18 mouse cellular contexts compared by ENCODE assay signal in genomic region chr1:152427912-152428581, GRCm38 (mm10). TPM values are rescaled to one million over a fixed set of nuclear protein-coding genes. Genes with fewer than 3 reads are reported as not detected.
DNase-seq lines count a peak whose midpoint lies in the region; ATAC-seq and TF ChIP-seq lines count a peak whose summit lies in the region.
"Had no signal": no experiment of that assay in that cellular context is flagged by ENCODE, and none has a peak within 500 bp of the region (broad histone marks: within the 10 kb centered on the region; RNA-seq: fewer than 3 reads in every experiment).

No protein-coding gene starts in this region.

- H3K4me2 ChIP-seq in lung, embryonic 15.5 days, result peak overlapping the region; percentile 27; the same call in 1 of the 2 replicates
- peak overlapping the region; percentile 34 for H3K4me2 ChIP-seq in forebrain, postnatal 0 days (ENCODE audit: low read depth)
- no peak overlapping the region for H3K4me2 ChIP-seq in hindbrain, embryonic 11.5 days (replicated peaks; ENCODE audit: low read depth, low read length)
- no peak overlapping the region for H3K4me2 ChIP-seq in intestine, embryonic 16.5 days (ENCODE audit: low read depth, low read length)
- H3K4me2 ChIP-seq: hindbrain, embryonic 13.5 days; neural tube, embryonic 15.5 days had no signal

- ATAC-seq in lung, embryonic 15.5 days (ENCODE audit: borderline replicate concordance, extremely low read depth, low FRiP score, low TSS enrichment), result no peak
- ATAC-seq in forebrain, postnatal 0 days, result peak; percentile 43; the same call in 1 of the 2 replicates
- no peak for ATAC-seq in hindbrain, embryonic 11.5 days (ENCODE audit: low FRiP score)
- no peak for ATAC-seq in intestine, embryonic 16.5 days
- ATAC-seq: intestine, postnatal 0 days had no signal

- TF ChIP-seq POLR2A in lung, adult 2 months (IDR thresholded peaks at IDR 0.05; ENCODE audit: borderline replicate concordance, extremely low read depth, low read depth, low read length), result no peak
- no peak for TF ChIP-seq POLR2A in brain, embryonic 14.5 days (IDR thresholded peaks at IDR 0.05; ENCODE audit: borderline replicate concordance, extremely low read depth, insufficient read depth, insufficient read length, poor library complexity, severe bottlenecking)

- WGBS in lung, embryonic 15.5 days, result 40% methylated on average over 12 of the region's 12 CpGs
- 44% methylated on average over 12 of the region's 12 CpGs for WGBS in lung, adult 2 months
- WGBS in forebrain, postnatal 0 days, result 32% methylated on average over 12 of the region's 12 CpGs
- 82% methylated on average over 12 of the region's 12 CpGs for WGBS in hindbrain, embryonic 11.5 days
- 67% methylated on average over 12 of the region's 12 CpGs for WGBS in intestine, embryonic 16.5 days

- H3K27me3 ChIP-seq in lung, embryonic 15.5 days, result peaks cover 3% of the 10 kb centered on the region; the same call in 1 of the 2 replicates
- no peaks in the 10 kb centered on the region for H3K27me3 ChIP-seq in forebrain, postnatal 0 days (ENCODE audit: insufficient read depth, low read length)
- no peaks in the 10 kb centered on the region for H3K27me3 ChIP-seq in hindbrain, embryonic 11.5 days (ENCODE audit: control insufficient read depth, insufficient read depth, low read length)
- H3K27me3 ChIP-seq in intestine, embryonic 16.5 days (replicated peaks; ENCODE audit: control insufficient read depth, insufficient read depth, low read length), result no peaks in the 10 kb centered on the region
- H3K27me3 ChIP-seq: hindbrain, embryonic 13.5 days; neural tube, embryonic 15.5 days had no signal

- TF ChIP-seq CTCF in lung, adult 2 months (IDR thresholded peaks at IDR 0.05; ENCODE audit: insufficient read depth, low read length), result no peak
- TF ChIP-seq CTCF in brain, embryonic 14.5 days (IDR thresholded peaks at IDR 0.05; ENCODE audit: borderline replicate concordance, extremely low read depth, insufficient read depth, insufficient read length), result no peak
- no peak for TF ChIP-seq CTCF in forebrain, postnatal 0 days (IDR thresholded peaks at IDR 0.05; ENCODE audit: low read depth)

- DNase-seq in lung, adult 2 months, result no peak
- peak; percentile 65 for DNase-seq in brain, embryonic 14.5 days (ENCODE audit: low read depth)
- DNase-seq in forebrain, postnatal 0 days, result no peak
- peak; percentile 20 for DNase-seq in retina, postnatal 7 days (ENCODE audit: low read depth, low spot score)
- no peak for DNase-seq in hindbrain, embryonic 11.5 days (ENCODE audit: low spot score)
- no peak for DNase-seq in urinary bladder, postnatal 36 days (ENCODE audit: low spot score in 2 of 2)
- DNase-seq: B cell, adult 2 months; cerebellum, adult 9-10 months; embryo, embryonic 11 days; heart, adult 18-20 months; kidney, postnatal 25 days; lung, postnatal 14 days; thymus, postnatal 36 days had no signal

- no peak overlapping the region for H3K4me3 ChIP-seq in lung, embryonic 15.5 days
- H3K4me3 ChIP-seq in lung, adult 2 months (replicated peaks; ENCODE audit: extremely low read depth, low read depth, low read length), result no peak overlapping the region
- peak overlapping the region; percentile 18 for H3K4me3 ChIP-seq in forebrain, postnatal 0 days (ENCODE audit: low read depth, low read length)
- no peak overlapping the region for H3K4me3 ChIP-seq in hindbrain, embryonic 11.5 days (ENCODE audit: low read depth, low read length)
- no peak overlapping the region for H3K4me3 ChIP-seq in intestine, embryonic 16.5 days (ENCODE audit: low read length)
- H3K4me3 ChIP-seq: hindbrain, embryonic 13.5 days; neural tube, embryonic 15.5 days had no signal

- no peak overlapping the region for H3K9ac ChIP-seq in lung, embryonic 15.5 days
- no peak overlapping the region for H3K9ac ChIP-seq in forebrain, postnatal 0 days
- no peak overlapping the region for H3K9ac ChIP-seq in hindbrain, embryonic 11.5 days (ENCODE audit: low read depth, low read length)
- no peak overlapping the region for H3K9ac ChIP-seq in intestine, embryonic 16.5 days (ENCODE audit: low read depth, low read length)
- H3K9ac ChIP-seq: hindbrain, embryonic 13.5 days; neural tube, embryonic 15.5 days had no signal

- no peak overlapping the region for H3K27ac ChIP-seq in lung, embryonic 15.5 days
- no peak overlapping the region for H3K27ac ChIP-seq in forebrain, postnatal 0 days (ENCODE audit: low read depth, low read length)
- H3K27ac ChIP-seq in hindbrain, embryonic 11.5 days (ENCODE audit: low read depth, low read length), result no peak overlapping the region
- no peak overlapping the region for H3K27ac ChIP-seq in intestine, embryonic 16.5 days (ENCODE audit: low read length)
- H3K27ac ChIP-seq: hindbrain, embryonic 13.5 days; neural tube, embryonic 15.5 days had no signal

- no peaks in the 10 kb centered on the region for H3K9me3 ChIP-seq in lung, embryonic 15.5 days
- no peaks in the 10 kb centered on the region for H3K9me3 ChIP-seq in forebrain, postnatal 0 days (ENCODE audit: low read length)
- no peaks in the 10 kb centered on the region for H3K9me3 ChIP-seq in hindbrain, embryonic 11.5 days (ENCODE audit: control insufficient read depth, low read length)
- no peaks in the 10 kb centered on the region for H3K9me3 ChIP-seq in intestine, embryonic 16.5 days (ENCODE audit: control insufficient read depth, low read length)
- H3K9me3 ChIP-seq: hindbrain, embryonic 13.5 days; neural tube, embryonic 15.5 days had no signal

- H3K36me3 ChIP-seq in lung, embryonic 15.5 days, result no peaks in the 10 kb centered on the region
- H3K36me3 ChIP-seq in forebrain, postnatal 0 days (ENCODE audit: insufficient read depth), result no peaks in the 10 kb centered on the region
- no peaks in the 10 kb centered on the region for H3K36me3 ChIP-seq in hindbrain, embryonic 11.5 days (ENCODE audit: control insufficient read depth, insufficient read depth, low read length)
- no peaks in the 10 kb centered on the region for H3K36me3 ChIP-seq in intestine, embryonic 16.5 days (ENCODE audit: control insufficient read depth, insufficient read depth, low read length)
- H3K36me3 ChIP-seq: hindbrain, embryonic 13.5 days; neural tube, embryonic 15.5 days had no signal

- H3K4me1 ChIP-seq in lung, embryonic 15.5 days, result peaks cover 7% of the 10 kb centered on the region; the same call in 1 of the 2 replicates
- H3K4me1 ChIP-seq in lung, adult 2 months (ENCODE audit: control insufficient read depth, insufficient read depth, low read length), result peaks cover 4% of the 10 kb centered on the region; the same call in 1 of the 2 replicates
- no peaks in the 10 kb centered on the region for H3K4me1 ChIP-seq in forebrain, postnatal 0 days (ENCODE audit: insufficient read depth)
- no peaks in the 10 kb centered on the region for H3K4me1 ChIP-seq in hindbrain, embryonic 11.5 days (replicated peaks; ENCODE audit: control insufficient read depth, insufficient read depth, low read length)
- no peaks in the 10 kb centered on the region for H3K4me1 ChIP-seq in intestine, embryonic 16.5 days (ENCODE audit: control insufficient read depth, insufficient read depth, low read length)
- H3K4me1 ChIP-seq: hindbrain, embryonic 13.5 days; neural tube, embryonic 15.5 days had no signal

RNA-seq across cellular contexts. Expression of gene Colgalt2, which starts 28.4 kb away (rescaled TPM):
- 1.0 and 1.2 TPM in 2 replicates for polyA plus RNA-seq in lung, embryonic 15.5 days (2015; fragmentation: Nextera tagmentation; extraction: Ambion mirVana)
- polyA plus RNA-seq in lung, adult 2 months (2012; rRNA removed), result 12.8 and 17.3 TPM in 2 replicates
- polyA plus RNA-seq in brain, embryonic 14.5 days (2012; rRNA removed), result 3.3 and 4.3 TPM in 2 replicates
- total RNA-seq in forebrain, postnatal 0 days (2014; rRNA removed), result 6.4 and 7.0 TPM in 2 replicates
- 3.2 and 3.7 TPM in 2 replicates for polyA plus RNA-seq in forebrain, postnatal 0 days (2015; fragmentation: Nextera tagmentation; extraction: Ambion mirVana)
- 1.7 and 2.7 TPM in 2 replicates for polyA plus RNA-seq in hindbrain, embryonic 11.5 days (2014; fragmentation: Nextera tagmentation; extraction: Ambion mirVana)
- 1.3 and 1.5 TPM in 2 replicates for polyA plus RNA-seq in intestine, embryonic 16.5 days (2015; fragmentation: Nextera tagmentation; extraction: Ambion mirVana)

RNA-seq across cellular contexts. Expression of gene Tsen15, which starts 41.6 kb away (rescaled TPM):
- 80.2 and 82.4 TPM in 2 replicates for polyA plus RNA-seq in lung, embryonic 15.5 days (2015; fragmentation: Nextera tagmentation; extraction: Ambion mirVana)
- polyA plus RNA-seq in lung, adult 2 months (2012; rRNA removed), result 10.6 and 12.7 TPM in 2 replicates
- 22.5 and 29.6 TPM in 2 replicates for polyA plus RNA-seq in brain, embryonic 14.5 days (2012; rRNA removed)
- total RNA-seq in forebrain, postnatal 0 days (2014; rRNA removed), result 28.5 and 39.3 TPM in 2 replicates
- 34.9 and 39.4 TPM in 2 replicates for polyA plus RNA-seq in forebrain, postnatal 0 days (2015; fragmentation: Nextera tagmentation; extraction: Ambion mirVana)
- polyA plus RNA-seq in hindbrain, embryonic 11.5 days (2014; fragmentation: Nextera tagmentation; extraction: Ambion mirVana), result 51.0 and 54.2 TPM in 2 replicates
- 57.0 and 64.0 TPM in 2 replicates for polyA plus RNA-seq in intestine, embryonic 16.5 days (2015; fragmentation: Nextera tagmentation; extraction: Ambion mirVana)

Comparison
In these comparisons a context has a peak if more than half of its experiments do, and no peak if none do; other contexts are left out.
1. H3K4me2 ChIP-seq: peak in lung, embryonic 15.5 days (single experiment) and forebrain, postnatal 0 days (single experiment); none in hindbrain, embryonic 11.5 days (single experiment) and intestine, embryonic 16.5 days (single experiment).
2. DNase-seq: peak in brain, embryonic 14.5 days (single experiment) and retina, postnatal 7 days (single experiment); none in lung, adult 2 months (single experiment), forebrain, postnatal 0 days (single experiment), hindbrain, embryonic 11.5 days (single experiment) and urinary bladder, postnatal 36 days (0 of 2).